Mouse (Mus musculus) kidney, adult 11 months (tissue): ENCODE data around the gene Nodal.

Source experiments
- DNase-seq: peaks from one replicate; pipeline ENCODE4 v3.0.0; 2022

Gene Nodal

GRCm38 (mm10) chr10:61417672-61418071 is at the start of gene Nodal:
TSS of gene Nodal (plus strand) at chr10:61417972.
- no peak for DNase-seq

GRCm38 (mm10) chr10:61369755-61370154 is 48.0 kb upstream of the Nodal start:
- DNase-seq = no peak

- peak; percentile 67 for DNase-seq
These were observed 47.3 kb upstream of the Nodal start for GRCm38 (mm10) chr10:61370273-61370979.

GRCm38 (mm10) chr10:61371884-61372584 is 45.7 kb upstream of the Nodal start:
- no peak for DNase-seq

GRCm38 (mm10) chr10:61372585-61372923 is 45.2 kb upstream of the Nodal start:
- DNase-seq = no peak

- DNase-seq = no peak
These were observed 43.7 kb upstream of the Nodal start for GRCm38 (mm10) chr10:61374076-61374475.

GRCm38 (mm10) chr10:61374771-61375481 is 42.8 kb upstream of the Nodal start:
- no peak for DNase-seq

GRCm38 (mm10) chr10:61378050-61378449 is 39.7 kb upstream of the Nodal start:
- DNase-seq = no peak

- DNase-seq = no peak
These were observed 39.1 kb upstream of the Nodal start for GRCm38 (mm10) chr10:61378698-61379097.

GRCm38 (mm10) chr10:61379340-61380040 is 38.3 kb upstream of the Nodal start:
- DNase-seq = no peak

GRCm38 (mm10) chr10:61380186-61380585 is 37.6 kb upstream of the Nodal start:
- DNase-seq = no peak

- DNase-seq = no peak
These were observed 35.9 kb upstream of the Nodal start for GRCm38 (mm10) chr10:61381823-61382222.

- DNase-seq = no peak
These were observed 35.5 kb upstream of the Nodal start for GRCm38 (mm10) chr10:61382281-61382731.

GRCm38 (mm10) chr10:61383021-61383714 is 34.6 kb upstream of the Nodal start, which contains the start of gene Pald1:
TSS of gene Pald1 (minus strand) at chr10:61383530.
- peak; percentile 76 for DNase-seq

GRCm38 (mm10) chr10:61383715-61384047 is 34.1 kb upstream of the Nodal start:
- DNase-seq = no peak

- no peak for DNase-seq
These were observed 32.6 kb upstream of the Nodal start for GRCm38 (mm10) chr10:61385174-61385573.

- no peak for DNase-seq
These were observed 31.5 kb upstream of the Nodal start for GRCm38 (mm10) chr10:61386284-61386683.

- DNase-seq = no peak
These were observed 28.8 kb upstream of the Nodal start for GRCm38 (mm10) chr10:61389020-61389419.

- DNase-seq = no peak
These were observed 27.6 kb upstream of the Nodal start for GRCm38 (mm10) chr10:61390148-61390547.

GRCm38 (mm10) chr10:61392584-61392983 is 25.2 kb upstream of the Nodal start:
- no peak for DNase-seq

- no peak for DNase-seq
These were observed 23.2 kb upstream of the Nodal start for GRCm38 (mm10) chr10:61394476-61395136.

- no peak for DNase-seq
These were observed 19.6 kb upstream of the Nodal start for GRCm38 (mm10) chr10:61398125-61398524.
